Mouse (Mus musculus): ENCODE measurements around the gene Vmn1r7.

DNA sequence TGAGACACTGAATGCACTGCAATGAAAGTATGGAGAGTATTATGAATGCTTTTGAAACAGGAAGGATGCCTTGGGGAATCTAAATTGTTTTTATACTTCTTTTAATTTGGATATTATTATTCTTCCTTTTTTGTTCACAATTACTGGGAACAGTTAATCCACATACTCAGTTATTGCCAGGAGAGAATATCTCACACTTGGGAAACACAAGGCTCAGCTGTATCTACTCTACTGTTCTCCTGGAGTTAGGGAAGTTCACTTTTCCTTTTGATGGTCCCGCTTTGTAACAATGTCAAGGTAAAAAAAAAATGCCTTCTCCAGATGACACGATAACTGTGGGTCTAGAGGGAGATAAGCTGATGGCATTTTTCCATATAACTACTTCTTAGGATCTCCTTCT, 28.2 kb downstream of the Vmn1r7 start, which contains the start of gene Vmn1r6:
- TF ChIP-seq CTCF (IDR thresholded peaks at IDR 0.05; ENCODE audit: low read depth) (no peak), EP300 (IDR thresholded peaks at IDR 0.05; ENCODE audit: low read depth) (no peak)

Measured in liver, postnatal 0 days (tissue).